Mouse (Mus musculus): Measurements from ENCODE around the gene Pfn5. TPM values are rescaled to one million over a fixed set of nuclear protein-coding genes. Genes with fewer than 3 reads are reported as not detected.
"Not testable (repeated sequence)": the region's sequence is repeated elsewhere in the genome, so short reads cannot be mapped to it uniquely, and the experiment has no call there.

Pfn5 gene
- polyA plus RNA-seq (2015; fragmentation: Nextera tagmentation; extraction: Ambion mirVana), result not detected in 2 replicates

- Histone ChIP-seq H3K27me3 (replicated peaks; ENCODE audit: control insufficient read depth, insufficient read depth, low read length) (no peaks in the 10 kb centered on the region), H3K4me1 (ENCODE audit: control insufficient read depth, insufficient read depth, low read depth, low read length) (no peaks in the 10 kb centered on the region), H3K4me2 (ENCODE audit: low read length) (no peak within 1 kb of the TSS), H3K9ac (ENCODE audit: low read depth, low read length) (no peak within 1 kb of the TSS), H3K36me3 (ENCODE audit: control insufficient read depth, insufficient read depth, low read length) (no peaks in the 10 kb centered on the region), H3K4me3 (ENCODE audit: low read length) (no peak within 1 kb of the TSS), H3K27ac (ENCODE audit: low read depth, low read length) (no peak within 1 kb of the TSS), H3K9me3 (ENCODE audit: control insufficient read depth, low read length) (no peaks in the 10 kb centered on the region)
- WGBS, result 85% methylated on average over 2 of the region's 2 CpGs
- no peak for ATAC-seq
These were observed at the start of gene Pfn5, which contains the start of gene Asb12 for GRCm38 (mm10) chrX:95557887-95558286. Gene Pfn5 (plus strand): TSS chrX:95558104. Gene Asb12 (minus strand): TSS chrX:95557987.

GRCm38 (mm10) chrX:95523883-95524282 is 34.0 kb upstream of the Pfn5 start:
- Histone ChIP-seq H3K4me2 (ENCODE audit: low read length) (no peak overlapping the region), H3K9me3 (ENCODE audit: control insufficient read depth, low read length) (no peaks in the 10 kb centered on the region), H3K4me3 (ENCODE audit: low read length) (no peak overlapping the region), H3K4me1 (ENCODE audit: control insufficient read depth, insufficient read depth, low read depth, low read length) (no peaks in the 10 kb centered on the region), H3K27me3 (replicated peaks; ENCODE audit: control insufficient read depth, insufficient read depth, low read length) (no peaks in the 10 kb centered on the region), H3K27ac (ENCODE audit: low read depth, low read length) (no peak overlapping the region), H3K36me3 (ENCODE audit: control insufficient read depth, insufficient read depth, low read length) (no peaks in the 10 kb centered on the region), H3K9ac (ENCODE audit: low read depth, low read length) (no peak overlapping the region)
- ATAC-seq, result no peak

DNA sequence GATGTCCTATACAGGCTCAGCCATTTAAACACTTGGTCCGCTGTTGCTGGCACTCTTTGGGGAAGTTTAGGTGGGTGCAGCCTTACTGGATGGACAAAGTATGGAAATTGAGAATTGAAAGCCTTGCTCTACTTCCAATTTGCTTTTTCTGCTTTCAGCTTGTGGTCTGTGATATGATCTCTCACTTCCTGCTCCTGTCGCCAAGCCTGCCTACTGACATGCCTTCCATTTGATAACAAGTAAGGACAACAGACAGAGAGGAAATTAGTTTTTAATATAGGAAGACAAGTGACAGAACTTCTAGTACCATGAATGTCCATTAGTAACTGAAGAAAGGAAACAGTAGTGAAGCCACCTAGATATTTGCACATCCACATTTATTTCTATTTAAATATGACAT is 32.7 kb upstream of the Pfn5 start:
- 78% methylated on average over 2 of the region's 2 CpGs for WGBS
- Histone ChIP-seq H3K27me3 (replicated peaks; ENCODE audit: control insufficient read depth, insufficient read depth, low read length) (no peaks in the 10 kb centered on the region), H3K27ac (ENCODE audit: low read depth, low read length) (no peak overlapping the region), H3K4me2 (ENCODE audit: low read length) (no peak overlapping the region), H3K9ac (ENCODE audit: low read depth, low read length) (no peak overlapping the region), H3K9me3 (ENCODE audit: control insufficient read depth, low read length) (no peaks in the 10 kb centered on the region), H3K4me3 (ENCODE audit: low read length) (no peak overlapping the region), H3K4me1 (ENCODE audit: control insufficient read depth, insufficient read depth, low read depth, low read length) (no peaks in the 10 kb centered on the region), H3K36me3 (ENCODE audit: control insufficient read depth, insufficient read depth, low read length) (no peaks in the 10 kb centered on the region)
- no peak for ATAC-seq

DNA sequence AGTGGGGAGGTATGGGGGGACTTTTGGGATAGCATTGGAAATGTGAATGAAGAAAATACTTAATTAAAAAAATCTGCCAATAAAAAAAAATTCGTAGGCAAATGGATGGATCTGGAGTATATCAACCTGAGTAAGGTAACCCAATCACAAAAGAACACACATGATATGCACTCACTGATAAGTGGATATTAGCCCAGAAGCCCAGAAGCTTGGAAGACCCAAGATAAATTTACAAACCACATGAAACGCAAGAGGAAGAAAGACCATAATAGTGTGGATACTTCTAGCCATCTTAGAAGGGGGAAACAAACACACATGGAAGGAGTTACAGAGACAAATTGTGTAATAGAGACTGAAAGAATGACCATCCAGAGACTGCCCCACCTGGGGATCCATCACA is 22.4 kb upstream of the Pfn5 start:
- H3K9me3 ChIP-seq (ENCODE audit: control insufficient read depth, low read length); H3K27ac ChIP-seq (ENCODE audit: low read depth, low read length); H3K4me1 ChIP-seq (ENCODE audit: control insufficient read depth, insufficient read depth, low read depth, low read length); H3K4me2 ChIP-seq (ENCODE audit: low read length); H3K27me3 ChIP-seq (replicated peaks; ENCODE audit: control insufficient read depth, insufficient read depth, low read length); H3K36me3 ChIP-seq (ENCODE audit: control insufficient read depth, insufficient read depth, low read length); H3K9ac ChIP-seq (ENCODE audit: low read depth, low read length); ATAC-seq; H3K4me3 ChIP-seq (ENCODE audit: low read length): not testable (repeated sequence)
- 94% methylated on average over 2 of the region's 2 CpGs for WGBS

DNA sequence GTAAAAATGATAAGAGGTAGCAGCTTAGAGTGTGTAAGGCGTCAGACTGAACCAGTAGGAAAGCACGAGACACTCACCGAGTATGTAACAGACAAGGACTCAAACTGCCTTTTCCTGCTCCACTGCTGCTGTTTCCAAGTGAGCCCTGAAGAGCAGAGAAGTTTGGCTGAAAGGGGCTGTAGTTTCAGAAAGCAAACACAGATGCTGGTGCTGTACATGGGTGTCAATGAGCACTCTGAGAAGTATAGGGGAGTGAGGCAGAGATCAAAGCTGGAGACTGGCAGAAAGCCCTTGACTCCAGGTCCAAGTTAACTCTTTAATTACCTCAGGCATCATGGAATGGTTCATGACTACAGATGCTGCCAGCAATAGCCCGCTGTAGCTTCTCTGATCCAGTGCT is 3.6 kb upstream of the Pfn5 start:
- 81% methylated on average over 4 of the region's 4 CpGs for WGBS
- Histone ChIP-seq H3K4me2 (ENCODE audit: low read length) (no peak overlapping the region), H3K27ac (ENCODE audit: low read depth, low read length) (no peak overlapping the region), H3K9ac (ENCODE audit: low read depth, low read length) (no peak overlapping the region), H3K4me3 (ENCODE audit: low read length) (no peak overlapping the region), H3K36me3 (ENCODE audit: control insufficient read depth, insufficient read depth, low read length) (no peaks in the 10 kb centered on the region), H3K27me3 (replicated peaks; ENCODE audit: control insufficient read depth, insufficient read depth, low read length) (no peaks in the 10 kb centered on the region), H3K4me1 (ENCODE audit: control insufficient read depth, insufficient read depth, low read depth, low read length) (no peaks in the 10 kb centered on the region), H3K9me3 (ENCODE audit: control insufficient read depth, low read length) (no peaks in the 10 kb centered on the region)
- no peak for ATAC-seq

GRCm38 (mm10) chrX:95600609-95601008 is 42.7 kb downstream of the Pfn5 start:
- no peak overlapping the region for H3K27ac ChIP-seq (ENCODE audit: low read depth, low read length)
- no peak for ATAC-seq
- H3K9me3 ChIP-seq (ENCODE audit: control insufficient read depth, low read length), result no peaks in the 10 kb centered on the region
- no peaks in the 10 kb centered on the region for H3K36me3 ChIP-seq (ENCODE audit: control insufficient read depth, insufficient read depth, low read length)
- no peaks in the 10 kb centered on the region for H3K4me1 ChIP-seq (ENCODE audit: control insufficient read depth, insufficient read depth, low read depth, low read length)
- H3K4me2 ChIP-seq (ENCODE audit: low read length), result no peak overlapping the region
- no peak overlapping the region for H3K9ac ChIP-seq (ENCODE audit: low read depth, low read length)
- H3K27me3 ChIP-seq (replicated peaks; ENCODE audit: control insufficient read depth, insufficient read depth, low read length), result no peaks in the 10 kb centered on the region
- 84% methylated on average over 5 of the region's 5 CpGs for WGBS
- no peak overlapping the region for H3K4me3 ChIP-seq (ENCODE audit: low read length)

Other genes starting within 250 kb of the Pfn5 start
- gene Amer1, start 113.2 kb upstream of the Pfn5 start, polyA plus RNA-seq (2015; fragmentation: Nextera tagmentation; extraction: Ambion mirVana), result 12.4 and 13.6 TPM in 2 replicates
- 0.24 and 0.30 TPM in 2 replicates for gene Asb12, start 117 bp upstream of the Pfn5 start, polyA plus RNA-seq (2015; fragmentation: Nextera tagmentation; extraction: Ambion mirVana)
- gene Zc4h2, start 100.4 kb downstream of the Pfn5 start, polyA plus RNA-seq (2015; fragmentation: Nextera tagmentation; extraction: Ambion mirVana), result 58.8 and 64.7 TPM in 2 replicates
- gene Zc3h12b, start 153.6 kb downstream of the Pfn5 start, polyA plus RNA-seq (2015; fragmentation: Nextera tagmentation; extraction: Ambion mirVana), result 2.6 and 3.7 TPM in 2 replicates

Data from hindbrain, embryonic 16.5 days (tissue).